Mouse (Mus musculus): Measurements from ENCODE around the gene Tssk2. TPM values are rescaled to one million over a fixed set of nuclear protein-coding genes. Genes with fewer than 3 reads are reported as not detected.
A peak's percentile ranks its signal among the peaks of the same experiment; 100 is the strongest.

The Tssk2 gene
- polyA plus RNA-seq, 1 experiment from 2014 or later = not detected

- DNase-seq (ENCODE audit: low spot score) = no peak
Observed at GRCm38 (mm10) chr16:17896091-17896490, 2.3 kb upstream of the Tssk2 start.

DNA sequence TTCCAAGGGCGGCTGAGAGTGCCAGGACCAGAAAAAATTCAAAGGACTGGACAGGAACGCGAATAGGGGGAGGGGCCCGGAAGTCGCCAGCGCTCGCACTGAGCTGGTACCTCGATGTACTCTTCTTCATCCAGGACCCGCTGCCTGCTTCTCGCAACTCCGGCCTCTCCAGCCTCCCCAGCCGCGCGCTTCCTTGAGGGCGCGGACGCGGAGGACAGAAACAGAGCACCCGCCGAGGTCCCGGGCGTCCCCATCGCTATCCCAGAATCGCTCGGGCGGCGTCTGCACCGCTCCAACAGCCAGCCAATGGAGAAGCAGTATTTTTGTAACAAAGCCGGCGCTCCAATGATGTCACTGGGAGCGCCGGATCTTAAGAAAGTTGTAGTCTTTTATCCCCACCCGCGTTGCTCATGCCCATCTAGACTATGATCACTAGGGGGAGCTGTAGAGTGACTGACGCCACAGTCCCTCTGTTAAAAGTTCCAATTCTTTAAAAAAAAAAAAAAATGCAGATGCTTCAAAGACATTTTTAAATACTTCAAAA is 12.7 kb downstream of the Tssk2 start, which contains the start of gene Ess2:
Ess2 (minus strand) TSS at position 297 of the 544 bp plus-strand sequence.
- peak; percentile 96 for DNase-seq (ENCODE audit: low spot score)

DNA sequence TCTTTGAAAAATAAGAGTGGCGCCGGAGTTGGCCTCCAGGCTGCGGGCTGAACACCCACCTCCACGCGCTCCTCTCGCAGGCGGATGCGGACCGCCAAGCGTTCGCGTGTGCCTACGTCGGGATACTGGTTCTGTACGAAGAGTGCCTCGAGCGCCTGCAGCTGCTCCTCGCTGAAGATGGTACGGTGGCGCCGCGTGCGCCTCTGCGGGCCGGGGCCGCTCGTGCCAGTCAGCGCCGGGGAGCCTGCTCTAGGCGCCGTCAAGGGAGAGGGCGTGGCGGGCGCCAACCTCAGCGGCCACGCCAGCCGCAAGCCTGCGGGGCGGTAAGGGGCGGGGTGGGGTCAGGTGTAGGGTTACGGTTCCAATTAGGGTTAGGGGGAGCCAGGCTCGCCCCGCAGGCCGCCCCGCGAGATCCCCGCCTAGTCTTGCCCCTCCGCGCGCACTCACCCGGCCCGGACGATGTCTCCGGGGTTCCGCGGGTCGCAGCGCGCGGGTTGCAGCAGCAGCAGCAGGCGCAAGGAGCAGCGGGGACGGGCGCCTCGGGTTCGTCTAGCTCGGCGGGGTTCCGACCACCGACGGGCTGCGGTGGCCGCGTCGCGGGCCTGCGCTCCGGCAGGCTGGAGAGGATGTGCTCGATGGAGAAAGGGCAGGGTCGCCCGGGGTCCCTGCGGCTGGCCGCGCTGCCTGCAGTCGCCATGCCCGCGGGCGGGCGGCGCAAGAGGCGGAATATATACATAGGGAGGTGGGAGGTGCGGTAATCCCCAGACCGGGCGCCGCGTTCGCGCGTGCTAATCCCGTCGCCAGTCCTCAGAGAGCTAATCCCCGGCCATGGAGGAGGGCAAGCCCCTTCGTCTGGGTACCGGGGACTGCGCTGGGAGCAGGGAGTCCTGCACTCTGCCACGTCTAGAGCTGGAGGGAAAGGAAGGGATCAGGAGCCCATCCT is 16.1 kb downstream of the Tssk2 start, which contains the start of gene Gsc2:
Gsc2 (minus strand) TSS at position 753 of the 943 bp plus-strand sequence.
- DNase-seq (ENCODE audit: low spot score) = peak; percentile 35

- no peak for DNase-seq (ENCODE audit: low spot score)
Observed at GRCm38 (mm10) chr16:17920586-17920985, 22.1 kb downstream of the Tssk2 start.

DNA sequence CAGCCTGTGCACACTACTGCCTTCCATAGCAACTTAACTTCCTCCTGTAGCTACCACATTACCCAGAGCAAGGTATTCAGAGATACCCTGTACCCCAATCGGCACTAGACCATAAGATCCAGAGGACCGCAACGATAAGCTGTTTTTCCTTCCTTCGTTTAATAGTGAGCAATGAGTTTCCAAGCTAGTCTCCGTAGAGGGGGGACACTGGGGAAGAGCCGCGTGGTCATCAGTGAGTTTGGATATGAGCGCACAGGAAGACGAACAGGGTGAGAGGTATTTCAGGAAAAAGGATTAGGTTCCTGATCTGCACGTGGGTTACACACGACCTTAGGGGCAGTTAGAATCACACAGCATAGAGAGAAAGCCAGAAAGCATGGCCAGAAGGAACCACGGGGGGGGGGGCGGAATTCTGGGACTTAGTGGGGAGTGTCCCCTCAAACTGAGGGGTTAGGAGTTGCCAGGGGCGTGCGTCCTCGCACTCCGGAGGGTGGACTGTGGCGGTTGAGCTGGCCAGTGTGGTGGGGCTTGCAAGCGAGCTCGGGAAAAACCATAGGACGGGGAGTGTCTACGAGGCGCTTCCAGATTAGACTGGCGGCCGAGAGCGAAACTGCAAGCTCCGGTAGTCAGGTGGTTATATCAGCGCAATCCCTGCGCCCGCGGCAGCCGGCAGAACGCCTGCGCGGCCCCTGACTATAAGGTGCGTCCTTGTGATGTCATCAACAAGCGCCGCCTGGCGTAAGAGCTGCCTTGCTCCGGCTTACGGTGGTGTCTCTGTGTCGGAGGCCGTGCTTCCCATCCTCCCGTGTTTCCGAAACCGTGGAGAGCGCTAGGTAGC is 23.1 kb downstream of the Tssk2 start:
- DNase-seq (ENCODE audit: low spot score) = peak; percentile 97

GRCm38 (mm10) chr16:17922163-17922538 is 23.7 kb downstream of the Tssk2 start:
- DNase-seq (ENCODE audit: low spot score) = no peak

- peak; percentile 51 for DNase-seq (ENCODE audit: low spot score)
Observed at GRCm38 (mm10) chr16:17927351-17928082, 29.1 kb downstream of the Tssk2 start.

DNA sequence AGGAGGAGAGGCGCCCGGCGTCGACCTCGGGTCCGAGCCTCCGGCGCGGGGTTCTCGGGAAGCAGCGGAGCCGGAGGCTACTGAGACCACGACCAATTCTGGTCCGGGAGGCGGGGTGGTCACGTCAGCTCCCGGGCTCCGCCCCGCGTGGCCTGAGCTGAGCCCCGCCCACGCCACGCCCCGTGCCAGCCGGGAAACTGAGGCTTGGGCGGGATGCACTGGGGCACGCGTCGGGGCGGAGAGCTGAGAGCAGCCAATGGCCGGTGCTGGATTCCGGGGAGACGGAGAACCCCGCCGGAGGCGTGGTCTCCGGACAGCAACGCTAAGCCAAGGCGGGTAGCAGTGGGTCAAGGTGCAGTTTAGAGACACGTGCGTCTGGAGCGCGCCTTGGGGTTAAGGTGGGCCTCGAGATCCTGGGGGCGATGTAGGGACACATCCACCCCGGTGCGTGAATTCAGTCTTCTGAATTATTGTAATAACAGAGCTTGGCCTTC is 29.7 kb downstream of the Tssk2 start, which contains the start of gene Slc25a1:
Slc25a1 (minus strand) TSS at position 133 of the 494 bp plus-strand sequence.
- DNase-seq (ENCODE audit: low spot score) = peak; percentile 19

DNA sequence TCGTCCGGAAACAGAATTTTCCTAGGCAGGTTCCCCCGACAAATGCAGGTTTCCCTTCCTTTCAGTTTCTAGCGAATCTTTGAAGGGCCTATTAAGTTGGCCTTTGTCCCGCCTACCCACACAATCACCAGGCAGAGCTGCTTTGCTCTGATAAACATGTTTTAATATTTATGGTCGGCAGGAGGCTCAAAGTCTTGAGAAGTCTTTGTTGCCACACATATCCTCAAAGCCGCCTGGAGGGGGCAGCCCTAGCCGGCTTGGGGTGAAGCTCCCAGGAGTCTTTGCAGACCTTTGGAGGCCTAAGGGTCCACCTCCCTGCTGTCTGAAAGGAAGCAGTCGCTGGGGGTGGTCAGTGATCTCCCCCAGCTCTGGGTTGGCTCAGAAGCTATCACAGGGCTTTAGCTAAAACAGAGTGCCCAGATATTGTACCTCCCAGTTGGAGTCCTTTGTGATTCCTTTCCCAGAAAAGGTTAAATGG is 30.2 kb downstream of the Tssk2 start:
- peak; percentile 82 for DNase-seq (ENCODE audit: low spot score)

- no peak for DNase-seq (ENCODE audit: low spot score)
Observed at GRCm38 (mm10) chr16:17929211-17929610, 30.8 kb downstream of the Tssk2 start.

GRCm38 (mm10) chr16:17929631-17930030 is 31.2 kb downstream of the Tssk2 start:
- no peak for DNase-seq (ENCODE audit: low spot score)

- DNase-seq (ENCODE audit: low spot score) = no peak
Observed at GRCm38 (mm10) chr16:17931906-17932460, 33.5 kb downstream of the Tssk2 start.

DNA sequence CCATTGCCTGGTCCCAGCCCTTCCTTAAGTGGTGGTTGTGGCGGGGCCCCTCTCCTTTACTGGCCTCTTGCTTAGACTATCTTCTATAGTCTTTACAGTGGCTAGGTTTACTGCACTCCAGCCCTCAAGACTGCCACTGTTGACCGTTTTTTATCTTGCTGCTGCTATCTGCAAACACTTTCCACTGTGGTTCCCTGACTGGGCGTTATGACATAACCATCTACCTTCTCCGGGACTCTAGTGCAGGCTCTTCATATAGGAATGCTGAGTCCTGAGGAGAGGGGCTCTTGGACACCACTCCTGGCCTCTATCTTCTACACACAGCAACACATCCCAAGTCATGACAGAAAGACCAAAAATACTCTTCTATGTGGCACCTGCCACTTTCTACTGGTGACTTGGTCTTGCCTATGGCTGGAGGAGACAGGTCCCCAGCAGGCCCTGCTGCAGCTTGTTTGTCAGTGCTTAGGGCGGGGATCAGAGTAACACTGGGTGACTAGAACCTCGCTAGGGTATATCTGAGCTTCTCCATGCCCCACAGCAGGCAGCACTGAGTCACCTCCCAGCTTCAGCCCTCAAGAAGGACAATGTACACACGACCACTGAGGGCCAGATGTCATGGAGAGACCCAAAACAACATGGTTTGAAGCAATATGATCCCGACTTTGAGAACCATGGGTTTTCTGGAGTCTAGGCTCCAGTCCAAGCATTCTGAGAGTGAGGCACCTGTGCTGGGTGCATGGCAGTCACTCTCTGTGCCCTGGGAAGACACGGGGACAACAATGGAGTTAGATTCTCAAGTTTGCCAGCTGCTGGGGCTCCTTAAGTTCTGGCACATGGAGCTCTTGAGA is 35.4 kb downstream of the Tssk2 start:
- DNase-seq (ENCODE audit: low spot score) = no peak

GRCm38 (mm10) chr16:17934445-17934910 is 36.0 kb downstream of the Tssk2 start:
- DNase-seq (ENCODE audit: low spot score) = peak; percentile 25

- no peak for DNase-seq (ENCODE audit: low spot score)
Observed at GRCm38 (mm10) chr16:17936776-17937175, 38.3 kb downstream of the Tssk2 start.

GRCm38 (mm10) chr16:17938187-17938586 is 39.8 kb downstream of the Tssk2 start:
- no peak for DNase-seq (ENCODE audit: low spot score)

DNA sequence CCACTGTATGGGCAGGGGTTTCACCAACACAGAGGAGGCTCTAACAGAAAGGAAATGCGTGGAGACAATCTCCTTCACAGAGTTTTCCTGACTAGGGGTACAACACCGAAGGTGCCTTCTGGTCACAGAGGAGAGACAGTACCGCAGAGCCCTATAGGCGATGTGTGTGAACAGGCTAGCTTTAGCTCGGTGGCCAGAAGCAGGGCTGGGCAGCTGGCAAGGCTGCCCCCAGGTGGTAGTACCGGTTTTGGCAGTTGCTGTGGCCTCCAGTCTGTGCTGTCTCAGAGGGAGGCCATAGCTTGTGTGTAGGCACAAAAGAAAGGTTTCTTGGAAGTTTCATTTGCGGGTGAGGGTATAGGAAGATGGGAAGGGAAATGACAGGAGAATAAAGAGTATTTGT is 40.4 kb downstream of the Tssk2 start:
- peak; percentile 56 for DNase-seq (ENCODE audit: low spot score)

DNA sequence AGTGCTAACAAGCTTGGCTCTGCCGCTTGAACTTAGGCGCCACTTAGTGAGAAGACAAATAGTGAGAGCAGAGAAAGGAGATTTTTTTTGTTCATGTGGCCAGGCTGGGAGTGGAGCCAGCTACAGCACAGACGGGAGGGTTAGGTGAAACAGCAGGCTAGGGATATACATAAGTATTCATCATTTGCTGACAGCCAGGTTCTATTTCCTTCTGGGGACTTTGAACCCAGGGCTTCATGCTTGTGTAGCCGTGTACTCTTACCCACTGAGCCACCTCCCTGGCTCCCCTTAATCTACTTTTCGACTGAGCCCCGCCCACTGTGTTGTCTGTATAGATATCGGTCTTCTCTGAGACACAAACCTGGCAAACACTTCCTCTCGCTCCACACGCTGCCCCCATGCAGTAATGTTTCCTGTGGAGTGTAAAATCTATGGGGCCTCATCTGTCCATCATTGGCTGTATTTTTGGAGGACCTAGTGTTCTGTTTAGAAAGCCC is 40.9 kb downstream of the Tssk2 start:
- no peak for DNase-seq (ENCODE audit: low spot score)

DNA sequence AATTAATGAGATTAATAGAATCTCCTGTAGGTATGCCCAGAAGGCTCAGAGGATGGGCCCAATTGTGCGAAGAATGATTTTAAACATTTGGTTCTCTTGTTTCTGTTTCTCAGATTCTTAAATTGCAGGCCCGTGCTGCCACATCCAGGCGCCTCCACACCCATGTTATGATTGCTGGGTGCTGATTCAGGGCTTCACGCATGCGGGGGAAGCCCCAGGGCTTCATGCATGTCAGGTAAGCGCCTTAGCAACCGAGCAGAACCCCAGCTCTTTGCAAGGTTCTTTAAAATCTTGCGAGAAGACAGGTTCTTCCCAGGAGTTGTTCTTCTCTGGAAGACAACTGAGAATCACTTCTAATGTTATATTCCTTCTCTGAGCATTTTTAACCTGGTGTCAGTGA is 45.0 kb downstream of the Tssk2 start:
- DNase-seq (ENCODE audit: low spot score) = no peak
